Mouse (Mus musculus) heart, embryonic 10.5 days (tissue): ENCODE results near the gene Tpte. TPM values are rescaled to one million over a fixed set of nuclear protein-coding genes. Genes with fewer than 3 reads are reported as not detected.

Experiments
- DNase-seq: peaks from one replicate; pipeline ENCODE4 v3.0.0-alpha.2; 2017; ENCODE audit warnings: low spot score
- H3K27ac ChIP-seq: fragments of 300-500 bp; sonication (generic); 2 replicates; pipeline ENCODE4 v1.5.1; 2016; ENCODE audit warnings: mild to moderate bottlenecking
- H3K27me3 ChIP-seq: fragments of 300-500 bp; sonication (generic); 2 replicates; pipeline ENCODE4 v1.6.1; 2016; ENCODE audit warnings: mild to moderate bottlenecking; ENCODE audit not compliant: poor library complexity, insufficient read depth, severe bottlenecking
- H3K36me3 ChIP-seq: fragments of 300-500 bp; sonication (generic); 2 replicates; pipeline ENCODE4 v1.6.1; 2016; ENCODE audit warnings: mild to moderate bottlenecking, moderate library complexity
- H3K4me1 ChIP-seq: fragments of 300-500 bp; sonication (generic); 2 replicates; pipeline ENCODE4 v1.6.1; 2016; ENCODE audit warnings: mild to moderate bottlenecking
- H3K4me3 ChIP-seq: fragments of 300-500 bp; sonication (generic); 2 replicates; pipeline ENCODE4 v1.5.1; 2016; ENCODE audit warnings: mild to moderate bottlenecking, moderate library complexity
- H3K9me3 ChIP-seq: fragments of 300-500 bp; sonication (generic); 2 replicates; pipeline ENCODE4 v1.6.1; 2016; ENCODE audit warnings: mild to moderate bottlenecking, moderate library complexity
- WGBS: fragments of 180-500 bp; shearing (Covaris S2); methylation state at CpG from one replicate; pipeline ENCODE4 v1.1.7; 2016; 5-methylcytosine and 5-hydroxymethylcytosine counted together
- polyA plus RNA-seq: library from polyadenylated mRNA; unstranded; fragments of >200 nt; fragmentation: Nextera tagmentation; extraction: Ambion mirVana; gene quantifications from 2 replicates; pipeline ENCODE4 v1.2.1, GENCODE M21; 2016

Tpte gene
- polyA plus RNA-seq, 1 experiment from 2014 or later, result not detected

DNA sequence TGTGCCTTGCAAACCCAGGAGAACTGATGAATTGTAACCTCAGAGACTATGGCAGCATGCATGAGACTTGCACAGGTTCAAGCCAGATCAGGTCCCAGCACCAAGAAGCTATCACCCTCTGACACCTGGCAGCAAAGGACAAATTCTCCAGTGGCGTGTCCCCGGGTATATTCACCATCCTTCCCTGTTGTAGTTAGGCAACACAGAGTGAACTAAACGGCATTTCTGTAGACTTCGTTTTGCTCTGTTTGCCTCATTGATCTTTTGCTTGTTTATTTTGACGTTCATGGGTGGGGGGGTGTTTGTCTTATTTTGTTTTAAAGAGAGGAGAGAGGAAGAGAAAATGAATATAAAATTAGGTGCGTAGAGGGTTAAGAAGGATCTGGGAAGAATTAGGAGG lies 101.9 kb downstream of the Tpte start:
- no peak for DNase-seq
- Histone ChIP-seq H3K4me3 (no peak overlapping the region), H3K27me3 (no peaks in the 10 kb centered on the region), H3K4me1 (no peaks in the 10 kb centered on the region), H3K36me3 (peaks cover 74% of the 10 kb centered on the region), H3K9me3 (no peaks in the 10 kb centered on the region), H3K27ac (no peak overlapping the region)
- WGBS, result 88% methylated on average over 6 of the region's 6 CpGs

DNA sequence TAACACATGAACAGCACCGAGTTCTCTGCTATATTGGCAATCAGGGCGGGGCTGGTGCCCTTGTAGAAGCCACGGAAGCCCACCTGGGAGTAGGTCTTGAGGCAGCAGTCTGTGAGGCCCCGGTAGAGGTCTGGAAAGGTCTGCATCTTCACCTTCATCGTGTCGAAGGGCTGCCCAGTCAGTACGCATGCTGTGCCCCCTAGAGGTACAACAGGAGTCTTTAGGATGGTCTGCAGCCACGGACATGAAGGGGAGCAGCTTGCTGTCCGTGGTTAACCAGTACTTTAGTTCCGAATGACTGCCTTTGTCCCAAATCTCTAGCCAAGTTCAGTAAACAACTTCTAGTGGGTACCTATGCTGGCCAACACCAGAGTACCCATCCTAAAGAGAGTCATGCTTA lies 106.6 kb downstream of the Tpte start:
- peaks cover 57% of the 10 kb centered on the region for H3K36me3 ChIP-seq
- no peaks in the 10 kb centered on the region for H3K27me3 ChIP-seq
- H3K4me1 ChIP-seq, result no peaks in the 10 kb centered on the region
- no peak overlapping the region for H3K27ac ChIP-seq
- no peaks in the 10 kb centered on the region for H3K9me3 ChIP-seq
- no peak for DNase-seq
- no peak overlapping the region for H3K4me3 ChIP-seq
- WGBS, result 84% methylated on average over 10 of the region's 10 CpGs

DNA sequence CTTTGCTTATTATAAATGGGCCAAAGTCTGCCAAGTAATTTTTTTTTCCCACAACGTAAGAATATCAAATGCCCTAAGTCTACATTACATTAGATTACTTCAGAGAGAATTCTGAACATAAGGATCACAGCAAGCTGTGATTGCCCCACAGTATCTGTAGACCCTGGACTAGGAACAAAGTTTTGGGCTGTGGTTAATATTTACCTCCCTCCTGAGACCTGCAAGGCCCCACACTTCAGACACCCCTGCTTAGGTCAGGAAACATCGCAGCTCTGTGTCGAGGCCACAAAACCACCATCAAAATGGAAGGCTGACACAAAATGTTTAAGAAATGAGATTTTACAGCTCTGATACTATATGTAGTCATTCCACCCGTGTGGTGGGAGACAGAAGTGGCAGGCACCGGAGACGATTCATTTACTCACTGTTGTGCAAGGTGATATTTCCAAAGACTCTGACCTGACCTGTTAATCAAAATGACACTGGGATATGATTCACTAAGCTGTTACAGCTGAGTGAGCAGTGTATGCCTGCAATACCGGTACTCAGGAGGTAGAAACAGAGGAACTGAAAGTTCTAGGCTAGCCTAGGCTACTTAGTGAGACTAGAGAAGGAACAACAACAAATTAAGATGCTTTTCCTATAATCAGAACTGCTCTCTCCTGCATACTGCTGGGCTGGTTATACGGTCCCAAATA lies 107.7 kb downstream of the Tpte start:
- H3K36me3 ChIP-seq, result peaks cover 55% of the 10 kb centered on the region

GRCm38 (mm10) chr8:22394471-22394870 lies 111.2 kb downstream of the Tpte start:
- no peak overlapping the region for H3K27ac ChIP-seq
- no peaks in the 10 kb centered on the region for H3K9me3 ChIP-seq
- no peaks in the 10 kb centered on the region for H3K27me3 ChIP-seq
- H3K4me1 ChIP-seq, result peaks cover 3% of the 10 kb centered on the region
- no peak overlapping the region for H3K4me3 ChIP-seq
- peaks cover 28% of the 10 kb centered on the region for H3K36me3 ChIP-seq
- DNase-seq, result no peak
- 62% methylated on average over 4 of the region's 4 CpGs for whole genome bisulfite sequencing

More for the DNA sequence above, 107.7 kb downstream of the Tpte start:
- no peak overlapping the region for H3K27ac ChIP-seq
- H3K4me1 ChIP-seq, result no peaks in the 10 kb centered on the region
- no peak for DNase-seq
- WGBS, result 88% methylated on average over 8 of the region's 8 CpGs
- no peaks in the 10 kb centered on the region for H3K9me3 ChIP-seq
- H3K4me3 ChIP-seq, result no peak overlapping the region
- no peaks in the 10 kb centered on the region for H3K27me3 ChIP-seq

DNA sequence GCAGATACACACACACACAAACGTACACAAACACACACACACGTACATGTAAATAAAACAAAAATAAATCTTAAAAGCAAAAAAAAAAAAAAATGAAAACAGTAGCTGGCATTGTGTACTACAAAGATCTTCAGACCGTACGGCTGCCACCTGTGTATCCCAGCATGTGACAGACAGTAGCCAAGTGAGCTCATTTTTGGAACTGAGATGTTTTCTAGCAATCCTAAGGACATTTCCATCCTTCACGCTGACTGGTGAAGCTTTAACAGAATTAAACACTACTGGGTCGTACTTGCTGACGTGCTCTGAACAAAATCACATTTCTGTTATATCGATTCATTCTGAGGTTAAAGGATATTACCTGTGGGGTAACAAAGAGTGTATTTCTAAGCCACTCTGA lies 112.0 kb downstream of the Tpte start:
- Histone ChIP-seq H3K27ac (no peak overlapping the region), H3K4me3 (no peak overlapping the region), H3K9me3 (no peaks in the 10 kb centered on the region), H3K36me3 (peaks cover 21% of the 10 kb centered on the region), H3K4me1 (peaks cover 3% of the 10 kb centered on the region), H3K27me3 (no peaks in the 10 kb centered on the region)
- DNase-seq, result no peak
- WGBS, result 94% methylated on average over 8 of the region's 8 CpGs

- Histone ChIP-seq H3K27me3 (no peaks in the 10 kb centered on the region), H3K27ac (peak overlapping the region; percentile 93), H3K36me3 (peaks cover 13% of the 10 kb centered on the region; the same call in 1 of the 2 replicates), H3K4me3 (peak overlapping the region; percentile 83), H3K4me1 (peaks cover 3% of the 10 kb centered on the region), H3K9me3 (no peaks in the 10 kb centered on the region)
- no peak for DNase-seq
- WGBS, result under 1% methylated on average over 13 of the region's 13 CpGs
Observed at GRCm38 (mm10) chr8:22397811-22398141, 114.5 kb downstream of the Tpte start.

DNA sequence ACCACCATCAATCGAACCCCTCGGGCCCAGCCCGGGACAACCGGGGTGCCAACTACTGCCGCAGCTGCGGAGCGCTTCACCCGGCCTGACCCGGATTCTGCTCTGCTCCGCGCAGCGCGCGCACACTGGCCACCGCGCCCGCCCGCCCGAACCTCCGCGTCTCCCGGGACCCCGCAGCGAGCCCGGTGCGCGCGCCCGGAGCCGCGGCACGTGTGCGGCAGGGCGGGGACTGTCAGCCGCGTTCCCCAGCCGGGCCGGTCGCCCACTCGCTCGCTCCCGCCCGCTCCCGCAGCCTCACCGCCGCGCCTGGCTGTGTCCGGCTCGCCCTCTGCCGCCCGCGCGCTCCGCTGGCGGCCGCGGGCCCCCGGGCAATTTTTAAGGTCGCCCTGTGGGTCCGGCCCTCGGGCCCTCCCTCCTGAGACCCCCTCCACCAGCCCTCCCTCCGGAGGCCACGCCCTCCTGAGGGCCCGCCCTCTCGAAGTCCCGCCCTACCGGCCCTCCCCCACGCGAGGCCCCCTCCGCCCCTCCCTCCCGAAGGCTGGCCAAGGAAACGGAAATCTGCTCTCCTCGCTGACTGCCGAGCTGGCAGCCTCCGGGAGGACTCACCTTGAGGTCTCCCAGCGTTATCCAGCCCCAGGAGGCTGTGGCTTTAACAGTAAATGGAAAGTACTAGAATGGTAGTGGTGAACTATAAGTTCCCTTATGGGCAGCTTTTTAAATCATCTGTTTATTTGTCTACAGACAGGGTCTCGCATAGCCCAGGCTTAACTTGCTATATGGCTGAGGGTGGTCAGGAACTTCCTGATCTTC lies 115.1 kb downstream of the Tpte start, which contains the start of gene Slc25a15:
Gene Slc25a15, minus strand, starts transcription at position 456 of the 810 bp plus-strand sequence.
- DNase-seq, result peak; percentile 95
- Histone ChIP-seq H3K36me3 (peaks cover 10% of the 10 kb centered on the region; the same call in 1 of the 2 replicates), H3K9me3 (no peaks in the 10 kb centered on the region), H3K27me3 (no peaks in the 10 kb centered on the region), H3K4me1 (peaks cover 3% of the 10 kb centered on the region), H3K4me3 (peak within 1 kb of the TSS; percentile 83), H3K27ac (peak within 1 kb of the TSS; percentile 93)
- WGBS, result 3% methylated on average over 73 of the region's 77 CpGs

DNA sequence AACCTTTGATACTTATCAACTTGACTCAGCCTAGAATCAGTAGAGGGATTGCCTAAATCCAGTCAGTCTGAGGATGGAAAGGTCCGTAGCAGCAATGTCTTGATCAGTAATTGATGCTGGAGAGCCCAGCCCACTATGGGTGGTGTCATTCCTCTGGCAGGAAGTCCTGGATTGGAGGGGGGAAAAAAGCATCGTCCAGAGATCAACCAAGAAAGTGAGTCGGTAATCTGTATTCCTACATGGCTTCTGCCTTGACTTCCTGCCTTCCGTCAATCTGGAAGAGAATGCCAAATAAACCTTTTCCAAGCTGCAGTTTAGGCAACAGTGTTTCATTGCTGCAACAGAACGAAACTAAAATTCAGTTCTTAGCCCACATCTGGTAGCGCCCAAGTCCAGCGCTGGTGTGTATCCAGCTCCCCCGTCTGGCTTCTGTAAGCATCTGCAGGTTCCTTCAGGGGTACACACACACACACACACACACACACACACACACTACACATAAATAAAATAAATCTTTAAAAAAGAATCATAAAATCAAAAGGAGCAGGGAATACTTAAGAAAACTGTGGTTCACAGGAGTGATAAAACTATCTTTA lies 116.1 kb downstream of the Tpte start:
- DNase-seq, result no peak
- H3K27ac ChIP-seq, result peak overlapping the region; percentile 93
- WGBS, result 81% methylated on average over 8 of the region's 8 CpGs
- no peaks in the 10 kb centered on the region for H3K9me3 ChIP-seq
- H3K27me3 ChIP-seq, result no peaks in the 10 kb centered on the region
- peaks cover 3% of the 10 kb centered on the region for H3K4me1 ChIP-seq
- H3K36me3 ChIP-seq, result peaks cover 6% of the 10 kb centered on the region; the same call in 1 of the 2 replicates
- peak overlapping the region; percentile 83 for H3K4me3 ChIP-seq

GRCm38 (mm10) chr8:22400593-22400992 lies 117.4 kb downstream of the Tpte start:
- no peaks in the 10 kb centered on the region for H3K27me3 ChIP-seq
- 80% methylated on average over 4 of the region's 4 CpGs for WGBS
- H3K9me3 ChIP-seq, result no peaks in the 10 kb centered on the region
- peaks cover 3% of the 10 kb centered on the region for H3K4me1 ChIP-seq
- H3K4me3 ChIP-seq, result no peak overlapping the region
- no peak for DNase-seq
- H3K27ac ChIP-seq, result no peak overlapping the region
- H3K36me3 ChIP-seq, result no peaks in the 10 kb centered on the region

- Histone ChIP-seq H3K27ac (no peak overlapping the region), H3K4me1 (no peaks in the 10 kb centered on the region; the same call in 1 of the 2 replicates), H3K4me3 (no peak overlapping the region), H3K36me3 (no peaks in the 10 kb centered on the region), H3K9me3 (no peaks in the 10 kb centered on the region), H3K27me3 (peaks cover 4% of the 10 kb centered on the region; the same call in 1 of the 2 replicates)
- 88% methylated on average over 2 of the region's 2 CpGs for WGBS
- DNase-seq, result no peak
Observed at GRCm38 (mm10) chr8:22403235-22403634, 120.0 kb downstream of the Tpte start.

- no peaks in the 10 kb centered on the region for H3K36me3 ChIP-seq
- H3K27ac ChIP-seq, result no peak overlapping the region
- H3K9me3 ChIP-seq, result no peaks in the 10 kb centered on the region
- peaks cover 4% of the 10 kb centered on the region; the same call in 1 of the 2 replicates for H3K27me3 ChIP-seq
- DNase-seq, result no peak
- H3K4me3 ChIP-seq, result no peak overlapping the region
- 63% methylated on average over 6 of the region's 6 CpGs for WGBS
- peaks cover 2% of the 10 kb centered on the region; the same call in 1 of the 2 replicates for H3K4me1 ChIP-seq
Observed at GRCm38 (mm10) chr8:22405733-22406132, 122.5 kb downstream of the Tpte start.

DNA sequence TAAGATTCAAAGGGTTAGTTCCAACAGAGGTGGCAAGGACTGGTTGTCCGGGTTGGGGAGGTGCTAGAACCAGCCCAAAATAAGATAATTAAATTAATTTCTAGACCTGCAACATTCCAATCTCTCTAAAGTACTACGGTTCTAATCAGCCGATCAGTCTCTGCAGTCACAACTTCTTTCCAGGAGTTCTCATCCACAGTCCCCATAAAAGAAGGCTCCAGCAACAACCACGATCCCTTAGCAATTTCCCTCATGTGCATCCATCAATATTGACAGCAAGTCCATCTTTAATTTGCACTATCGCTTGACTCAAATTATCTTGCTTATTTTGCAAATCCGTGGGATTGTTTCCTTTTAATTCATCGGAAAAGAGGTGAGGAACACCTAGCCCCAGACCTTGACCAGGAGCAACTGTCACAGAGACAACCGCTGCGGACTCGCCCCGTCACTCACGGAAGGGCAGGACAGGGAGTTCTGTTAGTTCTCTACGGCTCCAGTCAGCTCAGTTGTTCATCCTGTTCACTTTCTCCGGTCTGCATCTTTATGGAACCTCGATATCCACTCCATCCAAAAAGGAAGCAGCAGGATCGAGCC lies 127.5 kb downstream of the Tpte start:
- H3K4me1 ChIP-seq, result peaks cover 14% of the 10 kb centered on the region; the same call in 1 of the 2 replicates
- no peaks in the 10 kb centered on the region for H3K9me3 ChIP-seq
- DNase-seq, result no peak
- H3K27me3 ChIP-seq, result peaks cover 4% of the 10 kb centered on the region; the same call in 1 of the 2 replicates
- H3K4me3 ChIP-seq, result peak overlapping the region; percentile 95
- H3K27ac ChIP-seq, result peak overlapping the region; percentile 95
- H3K36me3 ChIP-seq, result peaks cover 3% of the 10 kb centered on the region
- 17% methylated on average over 16 of the region's 16 CpGs for WGBS
